Mouse (Mus musculus) hindbrain, embryonic 13.5 days (tissue): ENCODE results near the gene Gm5475. TPM values are rescaled to one million over a fixed set of nuclear protein-coding genes. Genes with fewer than 3 reads are reported as not detected.

Source experiments
- ATAC-seq: fragments of 200-750 bp; cut with Nextera tagmentation; 2 replicates; pipeline ENCODE4 v1.8.0; 2017; ENCODE audit warnings: moderate TSS enrichment; ENCODE audit not compliant: low FRiP score
- H3K27ac ChIP-seq: fragments of 300-500 bp; sonication (generic); 2 replicates; pipeline ENCODE4 v1.5.1; 2015; ENCODE audit warnings: inconsistent platforms, mild to moderate bottlenecking, moderate library complexity
- H3K27me3 ChIP-seq: fragments of 300-500 bp; sonication (generic); 2 replicates; pipeline ENCODE4 v1.6.1; 2015; ENCODE audit warnings: mild to moderate bottlenecking, inconsistent platforms
- H3K36me3 ChIP-seq: fragments of 300-500 bp; sonication (generic); 2 replicates; pipeline ENCODE4 v1.6.1; 2015; ENCODE audit warnings: mild to moderate bottlenecking, inconsistent platforms
- H3K4me1 ChIP-seq: fragments of 300-500 bp; sonication (generic); replicated peaks from 2 replicates; pipeline ENCODE4 v1.6.1; 2015; ENCODE audit warnings: inconsistent platforms
- H3K4me2 ChIP-seq: fragments of 300-500 bp; sonication (generic); 2 replicates; pipeline ENCODE4 v1.6.1; 2015; ENCODE audit warnings: inconsistent platforms, mild to moderate bottlenecking, moderate library complexity
- H3K4me3 ChIP-seq: fragments of 300-500 bp; sonication (generic); 2 replicates; pipeline ENCODE4 v1.5.1; 2015; ENCODE audit warnings: mild to moderate bottlenecking, inconsistent platforms
- H3K9ac ChIP-seq: fragments of 300-500 bp; sonication (generic); 2 replicates; pipeline ENCODE4 v1.6.1; 2015; ENCODE audit warnings: mild to moderate bottlenecking, inconsistent platforms
- H3K9me3 ChIP-seq: fragments of 300-500 bp; sonication (generic); 2 replicates; pipeline ENCODE4 v1.6.1; 2016; ENCODE audit warnings: inconsistent platforms
- WGBS: fragments of 180-500 bp; shearing (Covaris S2); methylation state at CpG from one replicate; pipeline ENCODE4 v1.1.7; 2015; 5-methylcytosine and 5-hydroxymethylcytosine counted together
- polyA plus RNA-seq: library from polyadenylated mRNA; unstranded; fragments of >200 nt; fragmentation: Nextera tagmentation; extraction: Ambion mirVana; gene quantifications from 2 replicates; pipeline ENCODE4 v1.2.1, GENCODE M21; 2015

Gm5475 gene
- polyA plus RNA-seq, 1 experiment from 2014 or later = 0.10 TPM

- no peaks in the 10 kb centered on the region for H3K36me3 ChIP-seq
- H3K9ac ChIP-seq = no peak overlapping the region
- no peaks in the 10 kb centered on the region for H3K9me3 ChIP-seq
- no peak overlapping the region for H3K27ac ChIP-seq
- ATAC-seq = no peak
- peaks cover 18% of the 10 kb centered on the region for H3K27me3 ChIP-seq
- H3K4me3 ChIP-seq = no peak overlapping the region
- 43% methylated on average over 10 of the region's 10 CpGs for WGBS
- no peak overlapping the region for H3K4me2 ChIP-seq
- peaks cover 13% of the 10 kb centered on the region; the same call in 1 of the 2 replicates for H3K4me1 ChIP-seq
Measured at GRCm38 (mm10) chr15:100458055-100458454, 36.1 kb downstream of the Gm5475 start.

GRCm38 (mm10) chr15:100460942-100461341 lies 39.0 kb downstream of the Gm5475 start:
- H3K4me2 ChIP-seq = 0 out of 2 replicates have a peak overlapping the region, but pooled peaks have one; percentile 13
- H3K27me3 ChIP-seq = peaks cover 18% of the 10 kb centered on the region
- no peak for ATAC-seq
- WGBS = 10% methylated on average over 12 of the region's 12 CpGs
- no peak overlapping the region for H3K27ac ChIP-seq
- no peaks in the 10 kb centered on the region for H3K9me3 ChIP-seq
- H3K36me3 ChIP-seq = no peaks in the 10 kb centered on the region
- H3K9ac ChIP-seq = 0 out of 2 replicates have a peak overlapping the region, but pooled peaks have one; percentile 35
- no peak overlapping the region for H3K4me3 ChIP-seq
- H3K4me1 ChIP-seq = peaks cover 13% of the 10 kb centered on the region; the same call in 1 of the 2 replicates

GRCm38 (mm10) chr15:100461646-100462045 lies 39.7 kb downstream of the Gm5475 start:
- H3K36me3 ChIP-seq = no peaks in the 10 kb centered on the region
- whole genome bisulfite sequencing = 74% methylated on average over 9 of the region's 9 CpGs
- H3K27me3 ChIP-seq = peaks cover 16% of the 10 kb centered on the region
- no peaks in the 10 kb centered on the region for H3K9me3 ChIP-seq
- H3K4me1 ChIP-seq = peaks cover 17% of the 10 kb centered on the region
- no peak overlapping the region for H3K27ac ChIP-seq
- H3K9ac ChIP-seq = no peak overlapping the region
- no peak overlapping the region for H3K4me2 ChIP-seq
- H3K4me3 ChIP-seq = no peak overlapping the region
- ATAC-seq = no peak

GRCm38 (mm10) chr15:100462086-100462485 lies 40.1 kb downstream of the Gm5475 start:
- Histone ChIP-seq H3K4me1 (peaks cover 19% of the 10 kb centered on the region), H3K36me3 (no peaks in the 10 kb centered on the region), H3K9ac (no peak overlapping the region), H3K27ac (no peak overlapping the region), H3K4me2 (no peak overlapping the region), H3K27me3 (peaks cover 15% of the 10 kb centered on the region), H3K4me3 (no peak overlapping the region), H3K9me3 (no peaks in the 10 kb centered on the region)
- 77% methylated on average over 5 of the region's 5 CpGs for WGBS
- no peak for ATAC-seq

GRCm38 (mm10) chr15:100463712-100464111 lies 41.8 kb downstream of the Gm5475 start:
- H3K36me3 ChIP-seq = no peaks in the 10 kb centered on the region

GRCm38 (mm10) chr15:100465432-100465831 lies 43.5 kb downstream of the Gm5475 start:
- Histone ChIP-seq H3K36me3 (no peaks in the 10 kb centered on the region), H3K27me3 (peaks cover 5% of the 10 kb centered on the region; the same call in 1 of the 2 replicates), H3K4me3 (no peak overlapping the region), H3K9me3 (no peaks in the 10 kb centered on the region), H3K4me1 (peaks cover 33% of the 10 kb centered on the region), H3K27ac (no peak overlapping the region), H3K4me2 (no peak overlapping the region), H3K9ac (no peak overlapping the region)
- no peak for ATAC-seq
- 80% methylated on average over 2 of the region's 2 CpGs for WGBS

More at GRCm38 (mm10) chr15:100463712-100464111, 41.8 kb downstream of the Gm5475 start:
- Histone ChIP-seq H3K27me3 (peaks cover 11% of the 10 kb centered on the region; the same call in 1 of the 2 replicates), H3K9me3 (no peaks in the 10 kb centered on the region), H3K4me3 (no peak overlapping the region), H3K27ac (no peak overlapping the region), H3K9ac (no peak overlapping the region), H3K4me2 (no peak overlapping the region), H3K4me1 (peaks cover 22% of the 10 kb centered on the region)
- WGBS = 25% methylated on average over 6 of the region's 6 CpGs
- ATAC-seq = no peak

GRCm38 (mm10) chr15:100467738-100468137 lies 45.8 kb downstream of the Gm5475 start:
- peaks cover 38% of the 10 kb centered on the region for H3K4me1 ChIP-seq
- no peak overlapping the region for H3K27ac ChIP-seq
- peak overlapping the region; percentile 88 for H3K4me3 ChIP-seq
- H3K36me3 ChIP-seq = peaks cover 18% of the 10 kb centered on the region
- peak overlapping the region; percentile 49 for H3K9ac ChIP-seq
- WGBS = 40% methylated on average over 7 of the region's 8 CpGs
- no peaks in the 10 kb centered on the region for H3K9me3 ChIP-seq
- peak overlapping the region; percentile 88 for H3K4me2 ChIP-seq
- no peak for ATAC-seq
- H3K27me3 ChIP-seq = no peaks in the 10 kb centered on the region

- peak; percentile 94 for ATAC-seq
Measured at GRCm38 (mm10) chr15:100468295-100469188, 46.6 kb downstream of the Gm5475 start, which contains the start of gene Letmd1. Gene Letmd1, plus strand, starts transcription at chr15:100469023.

GRCm38 (mm10) chr15:100469189-100469545 lies 47.2 kb downstream of the Gm5475 start:
- Histone ChIP-seq H3K4me2 (peak overlapping the region; percentile 88), H3K27ac (peak overlapping the region; percentile 88), H3K27me3 (no peaks in the 10 kb centered on the region), H3K4me1 (peaks cover 38% of the 10 kb centered on the region), H3K9me3 (no peaks in the 10 kb centered on the region), H3K36me3 (peaks cover 31% of the 10 kb centered on the region), H3K9ac (peak overlapping the region; percentile 90), H3K4me3 (peak overlapping the region; percentile 88)
- under 1% methylated on average over 19 of the region's 19 CpGs for WGBS
- ATAC-seq = peak; percentile 49

More at GRCm38 (mm10) chr15:100468295-100469188, 46.6 kb downstream of the Gm5475 start, which contains the start of gene Letmd1:
- peaks cover 25% of the 10 kb centered on the region for H3K36me3 ChIP-seq
- H3K4me2 ChIP-seq = peak within 1 kb of the TSS; percentile 88
- peak within 1 kb of the TSS; percentile 90 for H3K9ac ChIP-seq
- H3K27ac ChIP-seq = peak within 1 kb of the TSS; percentile 88
- peak within 1 kb of the TSS; percentile 88 for H3K4me3 ChIP-seq
- H3K27me3 ChIP-seq = no peaks in the 10 kb centered on the region
- WGBS = 2% methylated on average over 81 of the region's 84 CpGs
- H3K4me1 ChIP-seq = peaks cover 38% of the 10 kb centered on the region
- H3K9me3 ChIP-seq = no peaks in the 10 kb centered on the region

GRCm38 (mm10) chr15:100470037-100470436 lies 48.1 kb downstream of the Gm5475 start:
- Histone ChIP-seq H3K27ac (no peak overlapping the region), H3K9me3 (no peaks in the 10 kb centered on the region), H3K9ac (peak overlapping the region; percentile 90), H3K27me3 (no peaks in the 10 kb centered on the region), H3K4me2 (peak overlapping the region; percentile 88), H3K36me3 (peaks cover 39% of the 10 kb centered on the region), H3K4me1 (peaks cover 38% of the 10 kb centered on the region), H3K4me3 (peak overlapping the region; percentile 88)
- ATAC-seq = no peak
- WGBS = 71% methylated on average over 10 of the region's 10 CpGs

GRCm38 (mm10) chr15:100473926-100474503 lies 52.1 kb downstream of the Gm5475 start:
- Histone ChIP-seq H3K4me3 (no peak overlapping the region), H3K9ac (no peak overlapping the region), H3K27me3 (no peaks in the 10 kb centered on the region), H3K4me1 (peaks cover 26% of the 10 kb centered on the region), H3K27ac (no peak overlapping the region), H3K36me3 (peaks cover 78% of the 10 kb centered on the region), H3K9me3 (no peaks in the 10 kb centered on the region), H3K4me2 (no peak overlapping the region)
- ATAC-seq = no peak
- 73% methylated on average over 7 of the region's 7 CpGs for WGBS
